Mouse (Mus musculus): ENCODE results near the gene Klhl11.

DNA sequence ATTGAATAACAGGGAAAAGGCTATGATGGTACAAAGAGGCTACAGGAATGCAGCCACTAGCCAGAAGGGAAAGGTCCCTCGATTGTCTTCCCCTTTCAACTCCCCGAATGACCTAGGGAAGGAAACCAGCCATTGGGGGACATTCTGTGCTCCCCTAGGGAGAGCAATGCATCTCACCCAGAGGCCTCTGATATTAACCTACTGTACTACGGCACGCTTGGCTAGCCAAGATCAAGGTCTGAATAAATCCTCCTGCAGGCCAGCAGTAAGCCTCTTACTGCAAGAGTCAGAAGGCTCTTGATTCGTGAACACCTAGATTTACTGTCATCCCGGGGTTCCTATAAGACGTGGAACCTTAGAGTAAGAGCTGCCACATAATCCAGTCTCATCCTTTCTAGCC is 28.1 kb upstream of the Klhl11 start:
- TF ChIP-seq POLR2A (IDR thresholded peaks at IDR 0.05; ENCODE audit: borderline replicate concordance, low read depth, low read length) (no peak), CTCF (IDR thresholded peaks at IDR 0.05; ENCODE audit: low read depth, low read length) (no peak)
